Mouse (Mus musculus) C2C12 (cell line): ENCODE results near the gene C3ar1.

Experiments
- CTCF ChIP-seq: IDR thresholded peaks from one replicate; pipeline ENCODE4 v1.5.1; 2011; ENCODE audit not compliant: control insufficient read depth, insufficient read depth, insufficient read length
- MAX ChIP-seq: IDR thresholded peaks from one replicate; pipeline ENCODE4 v1.6.1; 2011; ENCODE audit warnings: mild to moderate bottlenecking, control low read depth

DNA sequence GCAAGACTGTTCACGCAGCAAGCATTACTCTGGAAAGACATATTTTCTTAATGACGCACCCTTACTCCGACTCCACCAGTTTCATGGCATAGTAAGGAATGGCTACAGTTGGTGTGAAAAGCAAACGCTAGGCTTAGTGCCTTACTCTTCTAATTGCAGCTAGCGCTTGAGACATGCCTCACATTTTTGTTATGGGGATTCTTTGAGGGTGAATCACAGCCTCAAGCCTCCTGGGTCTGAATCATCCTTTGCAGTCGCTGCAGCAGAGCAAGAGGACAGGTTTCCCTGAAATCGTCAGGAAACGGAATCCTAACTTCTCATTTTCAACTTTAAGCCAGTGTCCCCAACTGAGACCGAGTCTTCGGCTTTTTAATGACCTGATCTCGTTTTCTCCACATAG is 13.9 kb upstream of the C3ar1 start:
- no peak for TF ChIP-seq CTCF
- TF ChIP-seq MAX, result peak; percentile 66
